ENCODE assay signal across 9 mouse cellular contexts in the genomic region with DNA sequence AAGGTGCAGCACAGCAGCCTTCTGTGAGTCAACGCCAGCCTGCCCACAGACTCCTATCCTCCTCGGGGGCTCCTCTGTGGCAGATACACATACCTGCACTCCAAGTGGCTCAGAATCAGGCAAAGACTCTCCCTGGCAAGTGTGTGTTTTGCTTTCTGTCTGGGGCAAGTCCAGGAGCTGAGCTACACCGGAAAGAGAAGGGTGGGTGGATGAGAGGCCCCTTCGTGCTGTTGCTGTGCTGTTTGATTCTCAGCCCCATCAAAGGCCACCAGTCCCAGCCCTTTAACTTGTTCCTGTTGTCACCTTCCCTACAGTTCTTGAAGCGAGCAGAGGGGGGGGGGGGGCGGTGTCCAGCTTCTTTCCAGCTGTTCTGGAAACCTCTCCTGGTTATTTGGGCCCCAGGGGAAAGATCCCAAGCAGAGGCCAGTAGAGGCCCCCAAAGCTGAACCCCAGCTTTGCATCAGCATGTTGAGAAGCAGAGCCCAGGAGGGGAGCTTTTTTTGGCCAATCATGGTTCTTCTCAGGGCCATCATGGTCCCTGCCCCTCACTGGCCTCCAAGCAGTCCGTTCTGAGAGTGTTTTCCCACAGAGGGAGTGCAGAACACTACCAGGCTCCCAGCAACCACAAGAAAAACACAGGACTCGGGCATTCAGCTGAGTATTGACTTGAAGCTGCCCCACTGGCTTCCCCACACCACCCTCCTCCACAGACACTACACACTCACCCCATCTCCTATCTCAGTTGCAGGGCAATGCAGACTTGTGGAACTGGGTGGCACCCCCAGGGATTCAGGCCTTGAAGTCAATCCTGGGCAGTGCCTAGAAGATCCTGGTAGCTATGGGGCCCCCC. TPM values are rescaled to one million over a fixed set of nuclear protein-coding genes. Genes with fewer than 3 reads are reported as not detected.
DNase-seq lines count a peak whose midpoint lies in the region; ATAC-seq and TF ChIP-seq lines count a peak whose summit lies in the region.
"Had no signal": no experiment of that assay in that cellular context is flagged by ENCODE, and none has a peak within 500 bp of the region (broad histone marks: within the 10 kb centered on the region; RNA-seq: fewer than 3 reads in every experiment).

No protein-coding gene starts in this region.

- TF ChIP-seq EP300 in liver, postnatal 0 days (IDR thresholded peaks at IDR 0.05; ENCODE audit: low read depth), result no peak

- H3K4me3 ChIP-seq in heart, embryonic 11.5 days (ENCODE audit: low read depth, low read length), result peak overlapping the region; percentile 18
- H3K4me3 ChIP-seq in heart, embryonic 14.5 days (ENCODE audit: control insufficient read depth in 1 of 2, insufficient read depth in 1 of 2, low read depth in 1 of 2, low read length in 2 of 2), result peak overlapping the region; percentile 38 to 48
- peak overlapping the region; percentile 37 for H3K4me3 ChIP-seq in liver, postnatal 0 days (ENCODE audit: low read depth, low read length)
- no peak overlapping the region for H3K4me3 ChIP-seq in midbrain, embryonic 10.5 days
- H3K4me3 ChIP-seq: midbrain, embryonic 12.5 days had no signal

- no peaks in the 10 kb centered on the region for H3K9me3 ChIP-seq in heart, embryonic 11.5 days (replicated peaks; ENCODE audit: control insufficient read depth, low read length)
- no peaks in the 10 kb centered on the region for H3K9me3 ChIP-seq in heart, embryonic 14.5 days (ENCODE audit: control insufficient read depth, low read length)
- H3K9me3 ChIP-seq in liver, postnatal 0 days (ENCODE audit: low read length), result no peaks in the 10 kb centered on the region
- H3K9me3 ChIP-seq in midbrain, embryonic 10.5 days (replicated peaks), result no peaks in the 10 kb centered on the region
- H3K9me3 ChIP-seq: midbrain, embryonic 12.5 days had no signal

- DNase-seq in heart, postnatal 25 days (ENCODE audit: low spot score), result no peak
- peak; percentile 69 for DNase-seq in CD4-positive, CD25-positive, alpha-beta regulatory T cell, adult 2 months (ENCODE audit: low read depth, low spot score)
- no peak for DNase-seq in liver, postnatal 0 days
- no peak for DNase-seq in urinary bladder, adult 2 months (ENCODE audit: low spot score)
- no peak for DNase-seq in midbrain, embryonic 10.5 days (ENCODE audit: low spot score)
- no peak for DNase-seq in right cerebral cortex, postnatal 4 days

- H3K27me3 ChIP-seq in heart, embryonic 11.5 days (ENCODE audit: control insufficient read depth, insufficient read depth, low read length), result no peaks in the 10 kb centered on the region
- H3K27me3 ChIP-seq in heart, embryonic 14.5 days (ENCODE audit: control insufficient read depth, insufficient read depth, low read length), result no peaks in the 10 kb centered on the region
- H3K27me3 ChIP-seq in liver, postnatal 0 days (ENCODE audit: insufficient read depth, low read length), result no peaks in the 10 kb centered on the region
- H3K27me3 ChIP-seq in midbrain, embryonic 10.5 days (ENCODE audit: low read depth, poor library complexity, severe bottlenecking), result no peaks in the 10 kb centered on the region
- H3K27me3 ChIP-seq: midbrain, embryonic 12.5 days had no signal

- peaks cover 27% of the 10 kb centered on the region for H3K4me1 ChIP-seq in heart, embryonic 11.5 days (ENCODE audit: control insufficient read depth, insufficient read depth, low read length)
- H3K4me1 ChIP-seq in heart, embryonic 14.5 days (ENCODE audit: control insufficient read depth in 2 of 2, insufficient read depth in 2 of 2, low read length in 2 of 2), result peaks cover 15 to 22% of the 10 kb centered on the region in 2 experiments
- H3K4me1 ChIP-seq in liver, postnatal 0 days (ENCODE audit: insufficient read depth), result peaks cover 42% of the 10 kb centered on the region
- peaks cover 8% of the 10 kb centered on the region; the same call in 1 of the 2 replicates for H3K4me1 ChIP-seq in midbrain, embryonic 10.5 days
- H3K4me1 ChIP-seq: midbrain, embryonic 12.5 days had no signal

- peak overlapping the region; percentile 49 for H3K4me2 ChIP-seq in heart, embryonic 11.5 days
- peak overlapping the region; percentile 60 for H3K4me2 ChIP-seq in heart, embryonic 14.5 days (ENCODE audit: low read length)
- H3K4me2 ChIP-seq in liver, postnatal 0 days (ENCODE audit: low read depth, low read length), result peak overlapping the region; percentile 62
- H3K4me2 ChIP-seq: midbrain, embryonic 12.5 days had no signal

- ATAC-seq in heart, embryonic 11.5 days (replicated peaks; ENCODE audit: insufficient number of reproducible peaks, low FRiP score, low TSS enrichment), result 0 out of 2 replicates have a peak, but pooled peaks have one; percentile 20
- no peak for ATAC-seq in heart, embryonic 14.5 days (ENCODE audit: insufficient number of reproducible peaks, insufficient read depth, low FRiP score, low read depth)
- ATAC-seq in liver, postnatal 0 days, result no peak

- TF ChIP-seq CTCF in liver, postnatal 0 days (IDR thresholded peaks at IDR 0.05; ENCODE audit: low read depth), result no peak

- H3K36me3 ChIP-seq in heart, embryonic 11.5 days (ENCODE audit: control insufficient read depth, insufficient read depth, low read length), result no peaks in the 10 kb centered on the region
- H3K36me3 ChIP-seq in heart, embryonic 14.5 days (ENCODE audit: control insufficient read depth, insufficient read depth, low read length), result no peaks in the 10 kb centered on the region
- H3K36me3 ChIP-seq in liver, postnatal 0 days (replicated peaks; ENCODE audit: insufficient read depth, low read length), result no peaks in the 10 kb centered on the region
- H3K36me3 ChIP-seq in midbrain, embryonic 10.5 days, result no peaks in the 10 kb centered on the region
- H3K36me3 ChIP-seq: midbrain, embryonic 12.5 days had no signal

- no peak overlapping the region; the same call in 1 of the 2 replicates for H3K27ac ChIP-seq in heart, embryonic 11.5 days (ENCODE audit: low read depth, low read length)
- peak overlapping the region; percentile 12 to 35; a peak in 2 of 4 replicates for H3K27ac ChIP-seq in heart, embryonic 14.5 days (replicated peaks in 1 of 2; ENCODE audit: control insufficient read depth in 1 of 2, insufficient read depth in 1 of 2, low read depth in 2 of 2, low read length in 2 of 2)
- H3K27ac ChIP-seq in liver, postnatal 0 days (ENCODE audit: low read depth), result no peak overlapping the region
- H3K27ac ChIP-seq in midbrain, embryonic 10.5 days (replicated peaks), result no peak overlapping the region; the same call in 1 of the 2 replicates
- H3K27ac ChIP-seq: midbrain, embryonic 12.5 days had no signal

- peak overlapping the region; percentile 4; the same call in 1 of the 2 replicates for H3K9ac ChIP-seq in heart, embryonic 11.5 days (ENCODE audit: low read depth, low read length)
- H3K9ac ChIP-seq in heart, embryonic 14.5 days (ENCODE audit: low read length), result peak overlapping the region; percentile 52
- H3K9ac ChIP-seq in liver, postnatal 0 days (replicated peaks), result peak overlapping the region; percentile 34
- H3K9ac ChIP-seq: midbrain, embryonic 12.5 days had no signal

- intact Hi-C loops in heart, postnatal 25 days (cut with DNase I), result no loop called here

- WGBS in heart, embryonic 11.5 days (ENCODE audit: insufficient replicate concordance), result 37% methylated on average over 8 of the region's 8 CpGs
- WGBS in heart, embryonic 14.5 days, result 35% methylated on average over 8 of the region's 8 CpGs
- WGBS in liver, postnatal 0 days (ENCODE audit: insufficient replicate concordance), result 29% methylated on average over 7 of the region's 8 CpGs
- WGBS in midbrain, embryonic 10.5 days, result 57% methylated on average over 8 of the region's 8 CpGs

RNA-seq across cellular contexts. Expression of gene Ikbke, which starts 0.6 kb away (rescaled TPM):
- polyA plus RNA-seq in heart, embryonic 11.5 days (2014; fragmentation: Nextera tagmentation; extraction: Ambion mirVana), result 1.3 and 2.4 TPM in 2 replicates
- 1 to 10 TPM; 1.4 to 1.7 TPM for total RNA-seq in heart, postnatal 25 days (2021)
- polyA plus RNA-seq in heart, embryonic 14.5 days (2014; fragmentation: Nextera tagmentation; extraction: Ambion mirVana), result 2.3 and 2.6 TPM in 2 replicates
- 3.9 and 4.4 TPM in 2 replicates for polyA plus RNA-seq in liver, postnatal 0 days (2015; fragmentation: Nextera tagmentation; extraction: Ambion mirVana)
- polyA plus RNA-seq in urinary bladder, adult 2 months (2012; rRNA removed), result 21.2 TPM in 2 replicates
- polyA plus RNA-seq in midbrain, embryonic 10.5 days (2016; fragmentation: Nextera tagmentation; extraction: Ambion mirVana), result 0.54 and 1.2 TPM in 2 replicates

RNA-seq across cellular contexts. Expression of gene Rassf5, which starts 33.8 kb away (rescaled TPM):
- polyA plus RNA-seq in heart, embryonic 11.5 days (2014; fragmentation: Nextera tagmentation; extraction: Ambion mirVana), result 38.1 and 39.1 TPM in 2 replicates
- total RNA-seq in heart, postnatal 25 days (2021), result 1 to 10 TPM; 1.6 to 2.3 TPM
- 10.7 and 19.3 TPM in 2 replicates for polyA plus RNA-seq in heart, embryonic 14.5 days (2014; fragmentation: Nextera tagmentation; extraction: Ambion mirVana)
- 7.7 and 8.0 TPM in 2 replicates for polyA plus RNA-seq in liver, postnatal 0 days (2015; fragmentation: Nextera tagmentation; extraction: Ambion mirVana)
- polyA plus RNA-seq in urinary bladder, adult 2 months (2012; rRNA removed), result 12.2 and 12.6 TPM in 2 replicates
- 0.93 and 1.0 TPM in 2 replicates for polyA plus RNA-seq in midbrain, embryonic 10.5 days (2016; fragmentation: Nextera tagmentation; extraction: Ambion mirVana)

Comparison
In these comparisons a context has a peak if more than half of its experiments do, and no peak if none do; other contexts are left out.
1. H3K27ac ChIP-seq: peak in heart, embryonic 14.5 days (2 of 2); none in heart, embryonic 11.5 days (single experiment), liver, postnatal 0 days (single experiment) and midbrain, embryonic 10.5 days (single experiment).
2. Peak in every context shown above with its lines, with median percentiles within 50 percentile points of each other: H3K4me2 ChIP-seq and H3K9ac ChIP-seq.